Mouse (Mus musculus) layer of hippocampus, postnatal 25 days (tissue): ENCODE measurements around the gene Abcd3. TPM values are rescaled to one million over a fixed set of nuclear protein-coding genes. Genes with fewer than 3 reads are reported as not detected.

Experiments used
- DNase-seq, 2 experiments: peaks; one replicate each; pipeline ENCODE4 v3.0.0; 2022; ENCODE audit warnings: mixed read lengths in 2 of 2, low spot score in 1 of 2; ENCODE audit errors: extremely low spot score in 1 of 2
- total RNA-seq, 2 experiments: library from RNA; stranded (reverse); gene quantifications; 2 replicates each; pipeline ENCODE4 v1.2.3; 2021

Abcd3 gene
- total RNA-seq: 10 to 100 TPM; 58.7 to 64.8 TPM

- peak; percentile 68 to 85 for DNase-seq
Observed at GRCm38 (mm10) chr3:121814877-121815548, at the start of gene Abcd3. Gene Abcd3 (minus strand): TSS chr3:121815302.

- DNase-seq: no peak
Observed at GRCm38 (mm10) chr3:121859142-121859541, 44.0 kb upstream of the Abcd3 start.

- DNase-seq: no peak
Observed at GRCm38 (mm10) chr3:121856131-121856530, 41.0 kb upstream of the Abcd3 start.

- no peak for DNase-seq
Observed at GRCm38 (mm10) chr3:121853781-121854520, 38.8 kb upstream of the Abcd3 start.

- DNase-seq: no peak
Observed at GRCm38 (mm10) chr3:121852074-121852826, 37.1 kb upstream of the Abcd3 start.

GRCm38 (mm10) chr3:121851006-121851405 is 35.9 kb upstream of the Abcd3 start:
- no peak for DNase-seq

- no peak for DNase-seq
Observed at GRCm38 (mm10) chr3:121850381-121850780, 35.3 kb upstream of the Abcd3 start.

- DNase-seq: no peak
Observed at GRCm38 (mm10) chr3:121847296-121847695, 32.2 kb upstream of the Abcd3 start.

- no peak for DNase-seq
Observed at GRCm38 (mm10) chr3:121844658-121845057, 29.6 kb upstream of the Abcd3 start.

GRCm38 (mm10) chr3:121844013-121844412 is 28.9 kb upstream of the Abcd3 start:
- DNase-seq: no peak

- no peak for DNase-seq
Observed at GRCm38 (mm10) chr3:121843254-121843653, 28.2 kb upstream of the Abcd3 start.

GRCm38 (mm10) chr3:121842306-121842860 is 27.3 kb upstream of the Abcd3 start:
- DNase-seq: no peak

- no peak for DNase-seq
Observed at GRCm38 (mm10) chr3:121841412-121842014, 26.4 kb upstream of the Abcd3 start.

- DNase-seq: no peak
Observed at GRCm38 (mm10) chr3:121840351-121840750, 25.2 kb upstream of the Abcd3 start.

GRCm38 (mm10) chr3:121834732-121835131 is 19.6 kb upstream of the Abcd3 start:
- no peak for DNase-seq

- no peak for DNase-seq
Observed at GRCm38 (mm10) chr3:121834250-121834649, 19.1 kb upstream of the Abcd3 start.

GRCm38 (mm10) chr3:121825092-121825491 is 10.0 kb upstream of the Abcd3 start:
- no peak for DNase-seq

- DNase-seq: no peak
Observed at GRCm38 (mm10) chr3:121824319-121824718, 9.2 kb upstream of the Abcd3 start.

GRCm38 (mm10) chr3:121822643-121823042 is 7.5 kb upstream of the Abcd3 start:
- DNase-seq: no peak

GRCm38 (mm10) chr3:121821559-121822143 is 6.5 kb upstream of the Abcd3 start:
- no peak for DNase-seq
